Mouse (Mus musculus) mammary gland, adult 2 months (tissue): ENCODE results near the gene Gm21969. TPM values are rescaled to one million over a fixed set of nuclear protein-coding genes. Genes with fewer than 3 reads are reported as not detected.

Source experiments
- polyA plus RNA-seq: library from polyadenylated mRNA; depleted of rRNA; stranded (reverse); fragments of >200 nt; gene quantifications from 2 replicates; pipeline ENCODE4 v1.2.3, GENCODE M21; 2012; ENCODE audit warnings: low replicate concordance; rRNA removed

Gene Gm21969
- not detected in 2 replicates for polyA plus RNA-seq

GRCm38 (mm10) chr4:139602357-139603244, at the start of gene Gm21969:
Gm21969 (plus strand) TSS chr4:139603186.

GRCm38 (mm10) chr4:139622373-139623282, 19.6 kb downstream of the Gm21969 start, which contains the start of gene Aldh4a1:
Aldh4a1 (plus strand) TSS chr4:139622866.

GRCm38 (mm10) chr4:139653238-139653637, 50.3 kb downstream of the Gm21969 start, which contains the start of gene Tas1r2:
Tas1r2 (plus strand) TSS chr4:139653538.

Other genes starting within 250 kb of the Gm21969 start
- 9.3 and 9.7 TPM in 2 replicates for gene Iffo2, start 72.6 kb upstream of the Gm21969 start, polyA plus RNA-seq
- 116 and 118 TPM in 2 replicates for gene Aldh4a1, start 19.7 kb downstream of the Gm21969 start, polyA plus RNA-seq
- gene Tas1r2, start 50.4 kb downstream of the Gm21969 start, polyA plus RNA-seq = 0.09 TPM in 1 of 2 replicates, not detected in the other
- gene Pax7, start 230.3 kb downstream of the Gm21969 start, polyA plus RNA-seq = 0.04 and 0.30 TPM in 2 replicates